Mouse (Mus musculus) urinary bladder, postnatal 0 days (tissue): Measurements from ENCODE around the gene Gm36028. TPM values are rescaled to one million over a fixed set of nuclear protein-coding genes. Genes with fewer than 3 reads are reported as not detected.

ENCODE experiments used
- polyA plus RNA-seq: library from polyadenylated mRNA; unstranded; fragments of >200 nt; fragmentation: Nextera tagmentation; extraction: Ambion mirVana; gene quantifications from 2 replicates; pipeline ENCODE4 v1.2.1, GENCODE M21; 2015

Gm36028 gene
- polyA plus RNA-seq = not detected in 2 replicates

GRCm38 (mm10) chr16:37861029-37861428 lies at the start of gene Gm36028:
Gene Gm36028 (minus strand): TSS chr16:37861146.

GRCm38 (mm10) chr16:37867791-37868505 lies 7.0 kb upstream of the Gm36028 start, which contains the start of gene Lrrc58:
Gene Lrrc58 (plus strand): TSS chr16:37868389.

Other genes with a start within 250 kb of the Gm36028 start
- gene Ndufb4, start 206.7 kb downstream of the Gm36028 start, polyA plus RNA-seq = 76.5 and 94.2 TPM in 2 replicates
- gene Fstl1, start 84.3 kb downstream of the Gm36028 start, polyA plus RNA-seq = 499 and 632 TPM in 2 replicates
- gene Lrrc58, start 7.2 kb upstream of the Gm36028 start, polyA plus RNA-seq = 26.7 and 34.7 TPM in 2 replicates
- 0.12 TPM in 2 replicates for gene Gpr156, start 55.4 kb upstream of the Gm36028 start, polyA plus RNA-seq
- gene Gsk3b, start 227.9 kb upstream of the Gm36028 start, polyA plus RNA-seq = 27.9 and 32.0 TPM in 2 replicates